Mouse (Mus musculus) small intestine, adult 2 months (tissue): ENCODE measurements around the gene Nid1.
"Not testable (repeated sequence)": the region's sequence is repeated elsewhere in the genome, so short reads cannot be mapped to it uniquely, and the experiment has no call there.

Experiments
- CTCF ChIP-seq: fragments of 200-500 bp; IDR thresholded peaks from 2 replicates; pipeline ENCODE4 v1.5.1; 2012; ENCODE audit warnings: low read depth, mild to moderate bottlenecking, control low read depth, inconsistent platforms, low read length, moderate library complexity, mixed read lengths; ENCODE audit not compliant: insufficient replicate concordance, insufficient read length; ENCODE audit errors: extremely low read depth
- POLR2A ChIP-seq: fragments of 200-500 bp; IDR thresholded peaks from 2 replicates; pipeline ENCODE4 v1.6.1; 2012; ENCODE audit warnings: low read depth, mild to moderate bottlenecking, control low read depth, inconsistent platforms, low read length, moderate library complexity

DNA sequence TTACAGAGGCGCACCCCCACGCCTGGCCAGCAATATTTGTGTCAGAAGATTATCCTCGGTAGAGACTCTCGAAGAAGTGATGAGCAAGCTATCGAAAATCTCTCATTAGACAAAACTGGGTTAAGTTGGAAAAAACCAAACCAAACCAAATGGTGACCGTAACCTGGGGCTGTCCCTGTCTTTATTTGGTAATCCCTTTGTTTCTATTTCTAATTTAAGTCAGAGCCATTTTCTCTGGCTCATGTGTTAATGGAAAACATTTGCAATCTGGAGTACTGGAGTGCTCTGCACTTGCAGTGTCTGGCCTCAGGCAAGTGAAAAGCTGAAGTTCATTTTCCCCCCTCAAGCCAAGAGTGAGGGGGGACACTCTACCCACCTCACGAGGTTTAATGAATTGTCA lies 16.9 kb downstream of the Nid1 start:
- TF ChIP-seq CTCF, POLR2A: not testable (repeated sequence)
